Mouse (Mus musculus) cerebellum, adult 9-10 months (tissue): ENCODE measurements around the gene Vmn2r-ps130.
"Not testable (repeated sequence)": the region's sequence is repeated elsewhere in the genome, so short reads cannot be mapped to it uniquely, and the experiment has no call there.

ENCODE experiments used
- DNase-seq: peaks from one replicate; pipeline ENCODE4 v3.0.0; 2022

The Vmn2r-ps130 gene

DNA sequence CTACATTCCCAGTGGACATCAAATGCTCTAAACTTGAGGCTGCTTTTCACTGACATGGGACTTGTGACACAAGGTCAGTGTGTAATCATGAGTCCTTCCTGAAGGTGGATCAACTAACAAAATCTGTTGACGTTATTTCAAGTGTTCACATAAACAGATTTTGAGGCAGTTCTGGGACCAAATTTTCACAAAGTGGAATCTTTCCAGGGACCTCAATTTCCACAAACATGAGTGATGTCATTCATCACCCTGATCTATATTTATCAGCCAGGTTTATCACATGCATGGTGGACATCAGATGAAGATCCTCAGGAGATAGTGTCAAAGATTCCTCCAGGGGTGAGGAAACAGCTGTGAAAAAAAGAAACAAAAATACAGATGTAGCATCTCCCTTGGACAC is at the start of gene Vmn2r-ps130:
Vmn2r-ps130 (plus strand) TSS at position 301 of the 400 bp plus-strand sequence.
- not testable (repeated sequence) for DNase-seq
